Mouse (Mus musculus) duodenum, adult 2 months (tissue): Measurements from ENCODE around the gene Inafm1. TPM values are rescaled to one million over a fixed set of nuclear protein-coding genes. Genes with fewer than 3 reads are reported as not detected.

Experiments used
- polyA plus RNA-seq: library from polyadenylated mRNA; depleted of rRNA; stranded (reverse); fragments of >200 nt; gene quantifications from 2 replicates; pipeline ENCODE4 v1.2.3, GENCODE M21; 2012; ENCODE audit warnings: low replicate concordance; rRNA removed

Gene Inafm1
- polyA plus RNA-seq = 123 and 203 TPM in 2 replicates

DNA sequence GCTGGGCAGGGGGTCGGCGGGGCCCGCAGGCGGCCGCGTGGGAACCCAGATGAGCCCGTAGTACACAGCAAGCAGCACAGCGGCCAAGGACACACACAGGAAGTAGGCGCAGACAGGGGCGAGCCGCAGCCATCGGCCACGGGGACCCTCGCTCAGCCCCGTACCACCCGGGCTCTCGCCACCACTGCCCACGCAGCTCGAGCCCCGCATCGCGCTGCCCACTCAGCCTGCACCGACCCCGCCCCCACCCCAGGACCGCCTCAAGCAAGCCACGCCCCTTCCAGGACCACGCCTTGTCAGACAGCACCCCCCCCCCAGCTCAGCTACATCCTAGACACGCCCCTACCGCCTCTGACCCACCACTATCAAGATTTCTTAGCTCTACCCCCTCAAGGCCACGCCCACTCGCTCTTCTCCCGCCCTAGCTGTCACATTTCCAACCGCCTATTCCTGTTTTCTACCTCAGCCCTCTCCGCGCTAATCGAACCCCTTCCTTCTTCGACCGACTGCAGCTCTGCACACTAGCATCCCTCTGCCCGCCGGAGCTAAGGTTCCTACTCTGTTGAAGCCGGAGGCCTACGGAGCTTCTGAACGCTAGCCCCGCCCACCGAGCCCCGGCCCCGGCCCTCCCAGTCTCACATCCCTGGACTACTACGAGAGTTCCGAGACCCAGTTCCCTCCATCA is at the start of gene Inafm1:
Gene Inafm1, minus strand, starts transcription at position 537 of the 685 bp plus-strand sequence.

DNA sequence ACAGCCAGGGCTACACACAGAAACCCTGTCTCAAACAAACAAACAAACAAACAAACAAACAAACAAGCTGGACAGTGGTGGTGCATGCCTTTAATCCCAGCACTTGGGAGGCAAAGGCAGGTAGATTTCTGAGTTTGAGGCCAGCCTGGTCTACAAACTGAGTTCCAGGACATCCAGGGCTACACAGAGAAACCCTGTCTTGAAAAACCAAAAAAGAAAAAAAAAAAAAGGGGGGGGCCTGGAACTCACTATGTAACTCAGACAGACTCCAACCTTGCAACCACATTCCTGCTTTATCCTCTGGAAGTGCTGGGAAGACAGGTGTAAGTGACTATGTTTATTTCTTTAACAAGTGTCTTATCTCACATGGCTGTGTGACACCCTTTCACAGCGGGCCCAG is 34.7 kb upstream of the Inafm1 start, which contains the start of gene Bbc3:
Gene Bbc3, plus strand, starts transcription at position 301 of the 400 bp plus-strand sequence.

GRCm38 (mm10) chr7:16286026-16286961 is 12.9 kb upstream of the Inafm1 start, which contains the start of gene Ccdc9:
Gene Ccdc9, minus strand, starts transcription at chr7:16286795.

GRCm38 (mm10) chr7:16259110-16259590 is 14.3 kb downstream of the Inafm1 start, which contains the start of gene C5ar1:
Gene C5ar1, minus strand, starts transcription at chr7:16259540.

DNA sequence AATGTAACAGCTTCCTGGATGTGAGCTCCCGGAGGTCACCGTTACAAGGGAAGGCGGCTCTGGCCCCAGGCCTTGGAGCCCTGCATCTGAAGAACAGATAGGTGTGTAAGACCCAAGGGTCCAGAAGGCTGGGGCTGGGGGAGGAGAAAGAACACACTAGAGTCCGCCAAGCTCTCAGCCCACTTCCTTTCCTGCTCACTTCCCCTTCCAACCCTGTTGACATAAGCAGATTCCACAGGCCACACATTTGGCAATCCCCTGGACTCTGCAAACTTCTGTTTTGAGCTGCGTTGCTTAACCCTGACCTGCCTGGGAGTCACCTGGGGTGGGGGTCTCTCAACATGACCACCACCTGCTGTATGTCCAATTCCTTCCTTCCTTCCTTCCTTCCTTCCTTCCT is 29.4 kb downstream of the Inafm1 start, which contains the start of gene C5ar2:
Gene C5ar2, minus strand, starts transcription at position 88 of the 400 bp plus-strand sequence.

Other genes with a start within 250 kb of the Inafm1 start
- gene Bicra, start 225.7 kb downstream of the Inafm1 start, polyA plus RNA-seq = 21.7 and 24.8 TPM in 2 replicates
- 0.04 TPM in 1 of 2 replicates, not detected in the other for gene Zfp541, start 211.8 kb downstream of the Inafm1 start, polyA plus RNA-seq
- gene Napa, start 175.2 kb downstream of the Inafm1 start, polyA plus RNA-seq = 166 and 199 TPM in 2 replicates
- gene Kptn, start 153.7 kb downstream of the Inafm1 start, polyA plus RNA-seq = 13.4 and 26.8 TPM in 2 replicates
- gene Slc8a2, start 143.8 kb downstream of the Inafm1 start, polyA plus RNA-seq = 1.4 and 1.8 TPM in 2 replicates
- gene Meis3, start 98.5 kb downstream of the Inafm1 start, polyA plus RNA-seq = 17.4 and 19.3 TPM in 2 replicates
- gene Dhx34, start 51.6 kb downstream of the Inafm1 start, polyA plus RNA-seq = 29.2 and 30.2 TPM in 2 replicates
- 0.22 and 0.33 TPM in 2 replicates for gene C5ar2, start 29.5 kb downstream of the Inafm1 start, polyA plus RNA-seq
- 3.1 and 3.9 TPM in 2 replicates for gene C5ar1, start 14.1 kb downstream of the Inafm1 start, polyA plus RNA-seq
- 17.7 and 25.4 TPM in 2 replicates for gene Ccdc9, start 13.2 kb upstream of the Inafm1 start, polyA plus RNA-seq
- 26.1 and 54.3 TPM in 2 replicates for gene Bbc3, start 34.8 kb upstream of the Inafm1 start, polyA plus RNA-seq
- 9.4 and 12.3 TPM in 2 replicates for gene Sae1, start 114.2 kb upstream of the Inafm1 start, polyA plus RNA-seq
- 39.5 and 41.1 TPM in 2 replicates for gene Zc3h4, start 127.3 kb upstream of the Inafm1 start, polyA plus RNA-seq
- 271 and 522 TPM in 2 replicates for gene Tmem160, start 179.2 kb upstream of the Inafm1 start, polyA plus RNA-seq
- gene Npas1, start 204.1 kb upstream of the Inafm1 start, polyA plus RNA-seq = 0.11 TPM in 1 of 2 replicates, not detected in the other